Mouse (Mus musculus): ENCODE data around the gene Rps11.

DNA sequence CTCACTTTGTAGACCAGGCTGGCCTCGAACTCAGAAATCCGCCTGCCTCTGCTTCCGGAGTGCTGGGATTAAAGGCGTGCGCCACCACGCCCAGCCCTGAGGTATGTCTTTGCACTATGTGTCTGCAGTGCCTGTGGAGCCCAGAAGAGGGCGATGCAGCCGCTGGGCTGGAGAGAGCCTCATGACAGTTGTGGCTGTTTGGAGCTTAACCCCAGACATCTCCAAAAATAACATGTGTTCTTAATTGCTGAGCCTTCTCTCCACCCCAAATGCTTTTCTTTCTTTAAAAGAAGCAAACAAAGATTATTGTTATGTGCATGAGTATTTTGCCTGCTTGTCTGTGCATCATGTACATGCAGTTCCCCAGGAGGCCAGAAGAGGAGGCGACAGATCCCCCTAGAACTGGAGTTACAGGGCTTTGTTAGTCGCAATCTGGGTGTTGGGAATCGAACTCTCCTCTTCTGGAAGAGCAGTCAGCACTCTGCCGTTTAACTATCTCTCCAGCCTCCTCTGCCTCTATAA is 30.8 kb upstream of the Rps11 start:
- TF ChIP-seq CTCF (IDR thresholded peaks at IDR 0.05; ENCODE audit: control insufficient read depth, insufficient read depth, low read length) (peak; percentile 53), POLR2A (IDR thresholded peaks at IDR 0.05; ENCODE audit: borderline replicate concordance, control insufficient read depth, low read depth, low read length) (no peak)

All from bone marrow, adult 2 months (tissue).